Mouse (Mus musculus) brain, embryonic 14.5 days (tissue): Measurements from ENCODE around the gene Gtse1.

Source experiments
- CTCF ChIP-seq: fragments of 200-500 bp; IDR thresholded peaks from 2 replicates; pipeline ENCODE4 v1.5.1; 2012; ENCODE audit warnings: inconsistent platforms, mild to moderate bottlenecking, moderate library complexity, borderline replicate concordance; ENCODE audit not compliant: insufficient read depth, insufficient read length; ENCODE audit errors: extremely low read depth
- POLR2A ChIP-seq: fragments of 200-500 bp; IDR thresholded peaks from 2 replicates; pipeline ENCODE4 v1.6.1; 2012; ENCODE audit warnings: mild to moderate bottlenecking, inconsistent platforms, borderline replicate concordance; ENCODE audit not compliant: poor library complexity, insufficient read depth, insufficient read length, severe bottlenecking; ENCODE audit errors: extremely low read depth

DNA sequence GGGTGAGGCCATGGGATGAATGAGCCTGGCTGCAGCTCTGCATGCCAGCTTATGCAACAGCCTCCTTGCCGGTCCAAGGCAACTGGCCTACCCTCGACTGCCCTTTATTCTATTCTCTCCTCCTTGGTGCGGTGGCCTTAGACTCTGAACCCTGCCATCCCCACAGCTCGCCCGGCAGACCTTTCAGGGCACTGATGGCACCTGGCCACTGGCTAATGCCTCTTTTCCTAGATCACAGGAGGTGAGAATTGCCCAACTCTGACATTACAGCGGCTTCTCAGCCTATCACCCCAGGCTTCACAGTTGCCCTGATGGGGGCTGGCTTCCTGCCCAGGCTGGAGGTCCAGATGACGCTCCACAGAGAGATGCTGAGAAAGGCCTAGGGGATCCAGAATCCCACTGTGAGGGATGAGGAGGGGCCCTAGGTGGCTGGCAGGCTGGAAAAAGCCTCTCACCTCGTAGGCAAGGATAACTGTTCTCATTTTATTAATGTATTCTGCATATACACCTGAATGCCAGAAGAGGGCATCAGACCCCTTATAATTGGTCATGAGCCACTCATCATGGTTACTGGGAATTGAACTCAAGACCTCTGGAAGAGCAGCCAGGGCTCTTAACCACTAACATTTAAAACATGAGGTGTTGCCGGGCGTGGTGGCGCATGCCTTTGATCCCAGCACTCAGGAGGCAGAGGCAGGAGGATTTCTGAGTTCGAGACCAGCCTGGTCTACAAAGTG lies 7.7 kb upstream of the Gtse1 start:
- TF ChIP-seq CTCF, result no peak
- TF ChIP-seq POLR2A, result no peak
